Mouse (Mus musculus) lung, adult 18-20 months (tissue): ENCODE measurements around the gene Dock4.

Experiments used
- DNase-seq, 2 experiments: peaks; one replicate each; pipeline ENCODE4 v3.0.0; 2022; ENCODE audit warnings: mixed read lengths in 2 of 2

Gene Dock4

DNA sequence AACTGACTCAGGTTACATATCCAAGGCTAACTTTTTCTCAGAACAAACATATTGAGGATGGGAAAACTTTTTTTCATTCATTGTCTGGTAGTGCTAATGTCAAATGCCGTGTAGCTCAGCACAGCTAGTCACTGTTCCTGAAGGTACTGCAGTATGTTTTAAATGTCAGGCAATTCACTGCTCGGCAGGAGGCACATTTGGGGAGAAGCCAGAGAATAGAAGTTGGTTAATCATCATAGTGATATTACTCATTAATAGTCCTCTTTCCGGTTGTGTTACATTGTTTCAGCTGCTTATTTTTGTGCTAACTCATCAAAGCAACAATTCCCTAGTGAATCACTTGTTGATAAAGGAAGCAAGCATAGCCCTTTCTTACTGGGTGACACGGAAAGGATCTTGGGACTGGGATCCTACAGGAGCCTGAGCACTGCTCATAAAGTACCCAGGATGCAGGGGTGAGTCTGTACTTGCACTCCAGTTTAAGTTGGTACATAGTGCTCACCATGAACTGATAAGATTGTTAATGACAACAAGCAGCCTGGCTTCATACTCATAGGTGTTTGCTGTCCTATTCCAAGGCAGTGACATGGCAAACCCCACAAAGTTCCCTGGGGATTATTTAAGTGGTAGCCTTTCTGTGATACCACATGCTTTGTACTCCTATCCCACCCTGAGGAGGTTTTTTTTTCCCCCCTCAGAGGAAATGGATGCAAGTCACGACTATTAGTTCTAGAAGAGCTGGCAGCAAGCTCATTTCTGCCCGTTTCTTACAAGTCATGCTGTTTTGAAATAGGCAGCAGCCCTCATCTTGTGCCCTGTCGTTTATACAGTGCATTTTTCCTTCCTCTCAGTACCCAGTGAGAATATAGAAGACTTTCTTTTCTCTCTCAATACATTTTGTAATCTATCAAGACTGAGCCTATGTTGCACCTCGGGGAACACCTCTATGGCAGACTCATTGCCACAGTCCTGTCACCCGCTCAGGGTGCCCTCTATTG, 123.5 kb downstream of the Dock4 start:
- DNase-seq, result no peak

DNA sequence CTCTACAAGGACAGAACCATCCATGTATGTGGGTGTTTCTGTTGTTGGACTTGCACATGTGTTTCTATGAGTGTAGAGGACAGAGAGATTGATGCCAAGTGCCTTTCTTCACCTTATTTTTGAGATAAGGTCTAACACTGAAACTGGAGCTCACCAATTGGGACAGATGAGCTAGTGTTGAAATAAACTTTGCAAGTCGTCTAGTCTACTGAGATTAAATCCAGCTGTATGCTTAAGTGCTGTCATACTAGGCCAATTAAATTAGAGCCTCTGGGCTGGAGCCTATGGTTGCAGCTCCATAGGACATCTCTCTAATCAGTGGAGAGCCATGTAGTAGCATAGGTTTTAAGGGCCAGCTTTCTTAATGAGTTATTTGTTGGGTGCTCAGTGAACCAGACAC, 124.5 kb downstream of the Dock4 start:
- no peak for DNase-seq

GRCm38 (mm10) chr12:40574051-40574450, 128.3 kb downstream of the Dock4 start:
- no peak for DNase-seq

- DNase-seq, result no peak
Measured at GRCm38 (mm10) chr12:40576749-40577148, 131.0 kb downstream of the Dock4 start.

DNA sequence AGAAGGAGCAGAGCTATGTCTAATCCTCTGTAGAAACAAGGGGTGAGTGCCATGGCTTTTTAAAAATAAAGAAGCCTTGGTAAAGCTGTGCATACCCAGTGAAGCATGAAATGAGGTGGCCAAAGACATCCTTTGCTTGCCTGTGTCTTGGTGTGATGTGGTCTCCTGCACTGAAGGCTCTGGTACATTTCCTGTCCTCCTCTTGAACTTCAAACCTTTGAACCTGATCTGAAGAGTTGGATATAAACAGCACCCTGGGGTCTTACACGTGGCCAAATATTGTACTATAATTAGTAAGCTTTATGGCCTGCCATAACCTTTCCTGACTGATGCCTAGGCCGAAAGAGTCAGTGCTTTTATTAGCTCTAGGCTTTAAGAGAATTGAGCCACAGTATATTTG, 134.6 kb downstream of the Dock4 start:
- no peak for DNase-seq

DNA sequence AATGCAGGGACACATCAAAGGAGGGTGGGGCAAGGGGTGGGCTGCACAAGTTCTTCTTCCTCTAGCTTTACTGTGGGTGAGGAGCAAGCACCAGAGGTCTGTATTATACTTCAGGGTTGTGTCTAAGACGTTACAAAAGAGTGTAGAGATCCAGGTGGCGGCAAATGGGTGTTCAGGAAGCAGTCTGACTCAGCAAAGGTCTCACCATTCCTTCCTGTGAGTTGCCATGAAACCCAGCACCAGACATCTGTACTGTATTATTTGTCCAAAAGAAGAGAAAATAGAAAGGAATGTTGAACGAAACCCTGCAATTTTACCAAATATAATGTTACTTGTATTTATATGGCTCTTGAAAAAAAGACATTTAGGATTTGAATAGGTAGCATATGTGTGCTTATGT, 135.3 kb downstream of the Dock4 start:
- DNase-seq, result no peak

DNA sequence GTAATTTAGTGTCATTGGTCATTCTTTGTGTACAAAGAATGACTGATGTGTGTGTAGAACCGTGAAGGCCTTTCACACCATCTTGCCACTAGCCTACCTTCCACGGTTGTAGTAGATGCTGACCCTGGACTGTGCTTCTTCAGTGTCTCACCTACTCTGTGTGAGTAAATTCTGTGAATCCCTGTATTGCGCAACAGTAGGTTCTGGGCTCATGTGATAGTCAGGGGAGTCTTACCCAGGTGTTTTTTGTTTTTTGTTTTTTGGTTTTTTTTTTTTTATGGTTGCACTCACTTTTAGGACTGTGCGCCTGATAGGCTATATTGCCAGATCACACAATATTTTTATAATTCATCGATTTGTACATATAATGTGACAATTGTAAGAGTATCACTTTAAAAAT, 136.3 kb downstream of the Dock4 start:
- no peak for DNase-seq

DNA sequence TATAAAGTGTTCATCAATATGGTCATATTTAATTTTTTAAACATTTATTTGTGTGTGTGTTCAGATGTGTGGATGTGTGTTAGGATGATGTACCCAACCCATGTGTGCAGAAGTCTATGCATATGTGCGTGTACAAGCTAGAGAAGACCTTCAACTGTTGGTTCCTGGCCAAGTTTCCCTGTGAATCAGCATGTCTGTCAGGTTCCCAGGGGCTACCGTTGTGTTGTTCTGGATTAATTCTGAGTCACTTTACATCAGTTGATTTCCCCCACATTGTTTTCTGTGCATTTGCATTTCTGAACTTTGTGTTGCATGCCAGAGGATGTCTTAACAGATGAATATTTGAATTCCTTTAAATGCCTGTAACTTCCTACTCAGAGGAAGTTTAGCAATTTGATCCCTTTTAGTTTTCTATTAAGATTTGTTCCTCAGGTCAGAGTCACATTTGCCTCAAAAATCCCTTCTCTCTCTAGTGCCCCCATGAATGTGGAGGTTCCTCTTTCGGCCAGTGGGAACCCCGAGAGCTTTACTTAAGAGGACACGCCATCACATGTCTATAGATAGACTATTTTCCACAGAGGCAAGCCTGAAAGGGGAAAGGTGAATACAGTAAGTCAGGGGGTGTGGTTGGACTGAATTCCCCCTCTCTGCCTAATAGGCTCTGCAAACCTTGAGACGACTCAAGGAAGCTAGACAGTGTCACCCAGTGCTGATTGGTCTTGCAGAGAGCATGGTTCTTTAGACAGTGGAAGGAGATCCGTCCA, 139.0 kb downstream of the Dock4 start:
- DNase-seq, result no peak

- DNase-seq, result no peak
Measured at GRCm38 (mm10) chr12:40585456-40586141, 139.8 kb downstream of the Dock4 start.

GRCm38 (mm10) chr12:40594161-40594560, 148.4 kb downstream of the Dock4 start:
- no peak for DNase-seq

DNA sequence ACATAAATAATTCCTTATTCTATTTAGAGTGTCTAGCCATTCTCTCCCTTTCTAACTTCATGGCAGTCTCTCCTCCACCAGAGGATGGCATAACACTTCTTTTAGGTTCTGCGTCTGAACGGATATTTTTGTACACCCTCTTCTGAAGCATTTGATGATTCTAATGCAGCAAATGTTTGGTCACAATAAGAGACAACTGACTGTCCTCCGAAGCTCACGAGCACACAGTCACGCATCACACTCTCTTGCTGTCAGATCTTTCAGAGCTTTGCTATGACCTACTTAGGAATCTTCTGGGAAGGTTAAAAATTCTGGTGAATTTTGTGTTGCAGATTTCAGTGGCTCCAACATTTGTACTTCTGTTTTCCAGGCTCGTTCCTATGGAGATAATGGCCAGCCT, 149.7 kb downstream of the Dock4 start:
- DNase-seq, result no peak

DNA sequence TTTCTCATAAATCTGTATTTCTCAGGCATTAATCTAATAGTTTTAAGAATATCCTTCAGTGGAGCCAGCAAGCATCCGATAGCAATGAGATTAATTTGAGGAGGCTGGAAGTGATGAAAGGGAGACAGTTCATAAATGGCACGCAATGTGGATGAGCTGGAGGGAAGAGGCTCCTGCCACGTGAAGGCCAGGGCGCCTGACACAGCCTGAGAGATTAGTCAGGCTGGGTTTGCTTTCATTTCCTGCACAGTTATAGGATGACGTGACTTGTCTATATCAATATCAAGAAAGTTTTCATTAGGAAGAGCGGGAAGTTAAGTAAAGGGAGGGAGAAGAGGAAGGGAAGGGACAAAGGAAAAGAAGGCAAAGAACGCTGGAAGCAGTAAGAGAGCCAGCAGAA, 150.3 kb downstream of the Dock4 start:
- no peak for DNase-seq

DNA sequence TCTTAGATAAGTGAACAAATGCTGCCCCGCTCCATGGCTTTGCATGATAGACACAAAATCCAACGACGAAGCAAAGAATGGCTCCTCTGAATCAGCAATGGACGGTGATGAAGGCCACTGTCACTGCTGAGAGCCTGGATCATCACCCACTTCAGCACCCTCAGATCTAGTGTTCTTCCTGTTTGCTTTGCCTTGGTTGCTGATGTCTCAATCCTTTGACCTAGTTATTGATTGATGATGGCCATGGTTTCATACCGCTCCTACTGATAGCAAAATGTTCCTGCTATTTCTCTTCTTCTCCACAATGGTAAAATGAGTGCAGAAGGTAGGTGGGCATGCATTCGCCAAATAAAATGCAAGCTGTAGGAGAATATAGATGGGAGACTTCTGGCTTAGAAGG, 150.7 kb downstream of the Dock4 start:
- DNase-seq, result no peak

DNA sequence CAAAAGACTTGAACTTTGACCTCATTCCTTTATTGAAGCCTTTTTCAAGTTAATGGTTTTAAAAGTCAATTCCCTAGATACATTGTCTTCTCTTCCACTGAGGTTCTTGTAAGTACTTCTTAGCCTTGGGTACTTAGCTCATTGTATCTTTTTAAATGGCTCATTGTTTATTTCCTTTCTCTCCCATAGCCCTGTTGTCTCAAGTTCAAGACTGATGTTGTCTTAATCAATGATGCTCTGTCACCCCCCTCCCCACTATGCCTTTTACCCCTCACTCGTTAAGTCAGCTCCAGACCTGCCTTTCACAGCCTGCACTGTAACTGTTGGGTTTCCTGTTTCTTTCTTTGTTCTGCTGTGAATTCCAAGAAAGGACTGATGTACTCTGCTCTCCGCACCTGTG, 154.2 kb downstream of the Dock4 start:
- DNase-seq, result no peak

DNA sequence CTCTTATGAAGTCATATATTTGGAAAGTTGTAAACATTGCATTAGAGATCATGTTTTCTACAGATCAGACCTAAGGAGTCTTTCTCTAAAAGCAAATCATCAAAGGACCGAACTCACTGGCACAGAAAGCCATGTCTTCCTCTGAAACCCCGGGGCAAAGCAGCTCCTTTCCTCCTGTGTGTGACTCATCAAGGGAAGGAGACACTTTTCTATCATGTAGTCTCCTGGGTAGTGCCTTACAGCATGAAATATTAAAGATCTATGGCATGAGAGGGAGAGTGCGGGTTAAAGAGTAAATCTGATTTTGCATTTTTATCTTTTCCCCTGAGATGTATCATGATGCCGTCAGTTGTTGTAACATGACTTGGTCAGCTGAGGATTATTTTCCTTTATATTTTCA, 159.8 kb downstream of the Dock4 start:
- no peak for DNase-seq

GRCm38 (mm10) chr12:40622926-40623325, 177.2 kb downstream of the Dock4 start:
- DNase-seq, result no peak

DNA sequence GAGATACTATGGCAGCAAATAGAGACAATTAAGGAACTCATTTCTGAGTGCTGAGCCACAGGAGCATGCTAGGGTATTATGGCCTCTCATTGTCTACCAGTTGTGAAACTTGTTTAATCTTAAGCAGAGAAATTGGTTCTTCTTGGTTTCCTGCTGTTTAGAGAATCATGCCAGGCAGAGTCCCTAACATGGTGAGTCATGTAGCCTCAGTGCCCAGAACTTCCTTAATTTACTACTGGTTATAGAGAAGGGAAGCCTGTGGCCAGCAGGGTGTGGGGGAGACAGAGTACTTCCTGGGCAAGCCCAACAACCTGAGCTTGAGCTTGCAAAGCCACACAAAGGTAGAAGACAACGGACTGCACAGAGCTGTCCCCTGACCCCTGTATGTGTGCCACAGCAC, 180.8 kb downstream of the Dock4 start:
- DNase-seq, result peak; percentile 30 to 43

- no peak for DNase-seq
Measured at GRCm38 (mm10) chr12:40633242-40633641, 187.5 kb downstream of the Dock4 start.

GRCm38 (mm10) chr12:40634169-40634568, 188.4 kb downstream of the Dock4 start:
- no peak for DNase-seq

- DNase-seq, result no peak
Measured at GRCm38 (mm10) chr12:40635991-40636390, 190.2 kb downstream of the Dock4 start.

- DNase-seq, result no peak
Measured at GRCm38 (mm10) chr12:40637427-40637826, 191.7 kb downstream of the Dock4 start.

DNA sequence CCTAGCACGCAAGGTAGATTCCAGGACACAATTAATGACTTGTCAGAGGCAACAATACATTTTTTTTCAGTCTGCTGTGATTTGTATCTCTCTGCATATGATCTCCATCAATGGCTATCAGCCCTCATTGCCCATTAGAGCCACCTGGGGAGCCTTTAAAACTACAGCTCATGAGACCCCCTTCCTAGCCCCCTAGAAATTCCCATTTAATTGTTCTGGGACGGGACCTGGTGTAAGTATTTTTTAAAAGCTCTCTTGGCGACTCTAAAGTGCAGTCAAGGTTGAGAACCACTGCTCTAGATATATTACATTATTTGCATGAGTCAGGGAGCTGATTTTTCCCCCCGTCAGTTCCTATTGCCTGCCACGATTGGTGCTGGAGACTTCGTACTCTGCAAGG, 200.1 kb downstream of the Dock4 start:
- no peak for DNase-seq

- DNase-seq, result no peak
Measured at GRCm38 (mm10) chr12:40654312-40654711, 208.6 kb downstream of the Dock4 start.
